Mouse (Mus musculus) embryonic facial prominence, embryonic 10.5 days (tissue): ENCODE results near the gene Tent2. TPM values are rescaled to one million over a fixed set of nuclear protein-coding genes. Genes with fewer than 3 reads are reported as not detected.
"Not testable (repeated sequence)": the region's sequence is repeated elsewhere in the genome, so short reads cannot be mapped to it uniquely, and the experiment has no call there.

ENCODE experiments used
- DNase-seq: peaks from one replicate; pipeline ENCODE4 v3.0.0-alpha.2; 2017; ENCODE audit warnings: low spot score
- H3K27ac ChIP-seq: fragments of 300-500 bp; sonication (generic); replicated peaks from 2 replicates; pipeline ENCODE4 v1.5.1; 2016; ENCODE audit warnings: mild to moderate bottlenecking
- H3K27me3 ChIP-seq: fragments of 300-500 bp; sonication (generic); replicated peaks from 2 replicates; pipeline ENCODE4 v1.6.1; 2016; ENCODE audit warnings: low read depth, mild to moderate bottlenecking; ENCODE audit not compliant: poor library complexity, severe bottlenecking
- H3K36me3 ChIP-seq: fragments of 300-500 bp; sonication (generic); replicated peaks from 2 replicates; pipeline ENCODE4 v1.6.1; 2016; ENCODE audit warnings: mild to moderate bottlenecking, moderate library complexity
- H3K4me1 ChIP-seq: fragments of 300-500 bp; sonication (generic); 2 replicates; pipeline ENCODE4 v1.6.1; 2016
- H3K4me3 ChIP-seq: fragments of 300-500 bp; sonication (generic); 2 replicates; pipeline ENCODE4 v1.5.1; 2016; ENCODE audit warnings: mild to moderate bottlenecking, moderate library complexity
- H3K9me3 ChIP-seq: fragments of 300-500 bp; sonication (generic); 2 replicates; pipeline ENCODE4 v1.6.1; 2016; ENCODE audit warnings: mild to moderate bottlenecking
- WGBS: fragments of 180-500 bp; shearing (Covaris S2); methylation state at CpG from one replicate; pipeline ENCODE4 v1.1.7; 2016; 5-methylcytosine and 5-hydroxymethylcytosine counted together
- polyA plus RNA-seq: library from polyadenylated mRNA; unstranded; fragments of >200 nt; fragmentation: Nextera tagmentation; extraction: Ambion mirVana; gene quantifications from 2 replicates; pipeline ENCODE4 v1.2.1, GENCODE M21; 2016

Tent2 gene
- polyA plus RNA-seq, 1 experiment from 2014 or later, result 70.9 TPM

GRCm38 (mm10) chr13:93187792-93188191, 4.4 kb downstream of the Tent2 start:
- H3K4me3 ChIP-seq, H3K27me3 ChIP-seq, DNase-seq, H3K27ac ChIP-seq, H3K9me3 ChIP-seq: not testable (repeated sequence)
- Histone ChIP-seq H3K4me1 (peaks cover 21% of the 10 kb centered on the region), H3K36me3 (peaks cover 35% of the 10 kb centered on the region)
- WGBS, result 94% methylated on average over 5 of the region's 5 CpGs

- WGBS, result 93% methylated on average over 1 of the region's 1 CpGs
- Histone ChIP-seq H3K36me3 (peaks cover 70% of the 10 kb centered on the region), H3K4me3 (no peak overlapping the region), H3K27ac (no peak overlapping the region), H3K27me3 (no peaks in the 10 kb centered on the region), H3K9me3 (no peaks in the 10 kb centered on the region), H3K4me1 (no peaks in the 10 kb centered on the region)
- no peak for DNase-seq
Measured at GRCm38 (mm10) chr13:93180351-93180750, 11.8 kb downstream of the Tent2 start.

- DNase-seq, result no peak
- WGBS, result 91% methylated on average over 2 of the region's 2 CpGs
- H3K4me3 ChIP-seq, result no peak overlapping the region
- no peaks in the 10 kb centered on the region for H3K9me3 ChIP-seq
- peaks cover 71% of the 10 kb centered on the region for H3K36me3 ChIP-seq
- no peaks in the 10 kb centered on the region for H3K4me1 ChIP-seq
- H3K27me3 ChIP-seq, result no peaks in the 10 kb centered on the region
- no peak overlapping the region for H3K27ac ChIP-seq
Measured at GRCm38 (mm10) chr13:93179522-93179921, 12.7 kb downstream of the Tent2 start.

- DNase-seq, result no peak
- Histone ChIP-seq H3K4me3 (no peak overlapping the region), H3K36me3 (peaks cover 71% of the 10 kb centered on the region), H3K9me3 (no peaks in the 10 kb centered on the region), H3K27me3 (no peaks in the 10 kb centered on the region), H3K27ac (no peak overlapping the region), H3K4me1 (no peaks in the 10 kb centered on the region)
Measured at GRCm38 (mm10) chr13:93177571-93177970, 14.6 kb downstream of the Tent2 start.

- 95% methylated on average over 4 of the region's 4 CpGs for whole genome bisulfite sequencing
- no peaks in the 10 kb centered on the region for H3K4me1 ChIP-seq
- no peak overlapping the region for H3K27ac ChIP-seq
Measured at GRCm38 (mm10) chr13:93163303-93163702, 28.9 kb downstream of the Tent2 start.

GRCm38 (mm10) chr13:93162456-93162855, 29.7 kb downstream of the Tent2 start:
- DNase-seq, result no peak
- H3K36me3 ChIP-seq, result peaks cover 78% of the 10 kb centered on the region
- H3K27ac ChIP-seq, result no peak overlapping the region
- H3K9me3 ChIP-seq, result no peaks in the 10 kb centered on the region
- H3K27me3 ChIP-seq, result no peaks in the 10 kb centered on the region
- H3K4me3 ChIP-seq, result no peak overlapping the region
- H3K4me1 ChIP-seq, result no peaks in the 10 kb centered on the region

More at GRCm38 (mm10) chr13:93163303-93163702, 28.9 kb downstream of the Tent2 start:
- no peak for DNase-seq
- peaks cover 79% of the 10 kb centered on the region for H3K36me3 ChIP-seq
- H3K9me3 ChIP-seq, result no peaks in the 10 kb centered on the region
- H3K4me3 ChIP-seq, result no peak overlapping the region
- H3K27me3 ChIP-seq, result no peaks in the 10 kb centered on the region

GRCm38 (mm10) chr13:93158261-93158660, 33.9 kb downstream of the Tent2 start:
- Histone ChIP-seq H3K9me3 (no peaks in the 10 kb centered on the region), H3K36me3 (peaks cover 72% of the 10 kb centered on the region), H3K27ac (no peak overlapping the region), H3K27me3 (no peaks in the 10 kb centered on the region), H3K4me3 (no peak overlapping the region), H3K4me1 (no peaks in the 10 kb centered on the region)
- WGBS, result 94% methylated on average over 6 of the region's 6 CpGs
- no peak for DNase-seq

GRCm38 (mm10) chr13:93153280-93153679, 38.9 kb downstream of the Tent2 start:
- Histone ChIP-seq H3K36me3 (peaks cover 86% of the 10 kb centered on the region), H3K4me1 (no peaks in the 10 kb centered on the region), H3K27me3 (no peaks in the 10 kb centered on the region), H3K9me3 (no peaks in the 10 kb centered on the region), H3K27ac (no peak overlapping the region), H3K4me3 (no peak overlapping the region)
- no peak for DNase-seq
- WGBS, result 96% methylated on average over 1 of the region's 1 CpGs

GRCm38 (mm10) chr13:93144336-93145167, 47.6 kb downstream of the Tent2 start, which contains the start of gene Cmya5:
TSS of gene Cmya5 (minus strand) at chr13:93144724.
- Histone ChIP-seq H3K9me3 (no peaks in the 10 kb centered on the region), H3K36me3 (peaks cover 33% of the 10 kb centered on the region), H3K4me1 (peaks cover 15% of the 10 kb centered on the region), H3K4me3 (peak within 1 kb of the TSS; percentile 63), H3K27ac (peak within 1 kb of the TSS; percentile 76), H3K27me3 (no peaks in the 10 kb centered on the region)
- peak; percentile 74 for DNase-seq
- WGBS, result under 1% methylated on average over 45 of the region's 45 CpGs

- 21% methylated on average over 11 of the region's 11 CpGs for WGBS
- H3K27ac ChIP-seq, result peak overlapping the region; percentile 76; the same call in 1 of the 2 replicates
- H3K9me3 ChIP-seq, result no peaks in the 10 kb centered on the region
- H3K27me3 ChIP-seq, result no peaks in the 10 kb centered on the region
- peak overlapping the region; percentile 63 for H3K4me3 ChIP-seq
- peaks cover 26% of the 10 kb centered on the region for H3K36me3 ChIP-seq
- DNase-seq, result no peak
- peaks cover 15% of the 10 kb centered on the region for H3K4me1 ChIP-seq
Measured at GRCm38 (mm10) chr13:93143819-93144283, 48.3 kb downstream of the Tent2 start.

- no peak for DNase-seq
- Histone ChIP-seq H3K27me3 (no peaks in the 10 kb centered on the region), H3K36me3 (peaks cover 12% of the 10 kb centered on the region; the same call in 1 of the 2 replicates), H3K27ac (no peak overlapping the region), H3K4me3 (no peak overlapping the region), H3K9me3 (no peaks in the 10 kb centered on the region), H3K4me1 (peaks cover 20% of the 10 kb centered on the region)
- 94% methylated on average over 6 of the region's 6 CpGs for WGBS
Measured at GRCm38 (mm10) chr13:93141184-93141583, 51.0 kb downstream of the Tent2 start.

- WGBS, result 79% methylated on average over 1 of the region's 1 CpGs
- Histone ChIP-seq H3K27ac (no peak overlapping the region), H3K36me3 (peaks cover 4% of the 10 kb centered on the region; the same call in 1 of the 2 replicates), H3K9me3 (no peaks in the 10 kb centered on the region), H3K4me1 (0 out of 2 replicates have a peak, but pooled peaks cover 5% of the 10 kb centered on the region), H3K4me3 (no peak overlapping the region), H3K27me3 (no peaks in the 10 kb centered on the region)
- no peak for DNase-seq
Measured at GRCm38 (mm10) chr13:93138059-93138458, 54.1 kb downstream of the Tent2 start.

- no peak for DNase-seq
- 89% methylated on average over 7 of the region's 7 CpGs for WGBS
- 0 out of 2 replicates have a peak, but pooled peaks cover 5% of the 10 kb centered on the region for H3K4me1 ChIP-seq
- no peaks in the 10 kb centered on the region for H3K9me3 ChIP-seq
- H3K36me3 ChIP-seq, result no peaks in the 10 kb centered on the region
- no peaks in the 10 kb centered on the region for H3K27me3 ChIP-seq
- H3K4me3 ChIP-seq, result no peak overlapping the region
- H3K27ac ChIP-seq, result no peak overlapping the region
Measured at GRCm38 (mm10) chr13:93137098-93137497, 55.1 kb downstream of the Tent2 start.
